Mouse (Mus musculus) ES-Bruce4 (cell line): Measurements from ENCODE around the gene Greb1.

ENCODE experiments used
- CTCF ChIP-seq: IDR thresholded peaks from one replicate; pipeline ENCODE4 v1.8.1; 2011; ENCODE audit warnings: low read depth, low read length
- EP300 ChIP-seq: IDR thresholded peaks from 2 replicates; pipeline ENCODE4 v1.6.1; 2011; ENCODE audit warnings: low read depth, low read length; ENCODE audit not compliant: insufficient read depth
- POLR2A ChIP-seq: IDR thresholded peaks from one replicate; pipeline ENCODE4 v1.8.1; 2011; ENCODE audit warnings: low read length; ENCODE audit not compliant: insufficient read depth

DNA sequence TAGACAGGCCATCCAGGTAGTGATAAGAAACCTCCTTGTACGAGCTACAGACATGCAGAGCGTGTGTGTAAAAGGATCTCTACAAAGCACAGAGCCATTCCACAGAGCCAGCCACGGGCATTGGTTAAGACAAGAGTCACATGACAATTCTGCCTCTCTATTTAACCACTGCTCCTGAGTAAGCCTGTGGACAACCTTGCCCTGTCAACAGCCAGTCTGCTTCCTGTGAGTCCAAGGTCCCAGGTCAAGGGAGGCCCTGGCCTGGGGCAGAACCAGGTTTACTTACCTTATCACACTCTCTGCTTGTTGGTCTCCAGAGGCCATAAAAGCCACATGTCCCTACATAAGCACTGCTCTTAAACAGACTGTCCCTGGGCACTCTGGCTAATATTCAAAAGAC, 74.5 kb downstream of the Greb1 start:
- TF ChIP-seq CTCF (no peak), EP300 (no peak), POLR2A (no peak)
